Mouse (Mus musculus): ENCODE measurements around the gene Frem1. TPM values are rescaled to one million over a fixed set of nuclear protein-coding genes. Genes with fewer than 3 reads are reported as not detected.

Gene Frem1
- polyA plus RNA-seq, 1 experiment from 2014 or later, result 0.35 TPM

GRCm38 (mm10) chr4:82867731-82868445 lies 184.3 kb downstream of the Frem1 start:
- H3K27me3 ChIP-seq (ENCODE audit: insufficient read depth, low read length), result no peaks in the 10 kb centered on the region
- no peak for DNase-seq
- no peaks in the 10 kb centered on the region for H3K36me3 ChIP-seq (replicated peaks; ENCODE audit: insufficient read depth, low read length)
- no peak overlapping the region for H3K4me2 ChIP-seq (ENCODE audit: low read depth, low read length)
- 72% methylated on average over 5 of the region's 5 CpGs for WGBS (ENCODE audit: insufficient replicate concordance)
- ATAC-seq, result no peak
- H3K4me3 ChIP-seq (ENCODE audit: low read depth, low read length), result no peak overlapping the region
- H3K4me1 ChIP-seq (ENCODE audit: insufficient read depth), result no peaks in the 10 kb centered on the region; the same call in 1 of the 2 replicates
- H3K9me3 ChIP-seq (ENCODE audit: low read length), result no peaks in the 10 kb centered on the region
- H3K27ac ChIP-seq (ENCODE audit: low read depth), result no peak overlapping the region
- TF ChIP-seq CTCF (IDR thresholded peaks at IDR 0.05; ENCODE audit: low read depth) (no peak), EP300 (IDR thresholded peaks at IDR 0.05; ENCODE audit: low read depth) (no peak)
- H3K9ac ChIP-seq (replicated peaks), result no peak overlapping the region

DNA sequence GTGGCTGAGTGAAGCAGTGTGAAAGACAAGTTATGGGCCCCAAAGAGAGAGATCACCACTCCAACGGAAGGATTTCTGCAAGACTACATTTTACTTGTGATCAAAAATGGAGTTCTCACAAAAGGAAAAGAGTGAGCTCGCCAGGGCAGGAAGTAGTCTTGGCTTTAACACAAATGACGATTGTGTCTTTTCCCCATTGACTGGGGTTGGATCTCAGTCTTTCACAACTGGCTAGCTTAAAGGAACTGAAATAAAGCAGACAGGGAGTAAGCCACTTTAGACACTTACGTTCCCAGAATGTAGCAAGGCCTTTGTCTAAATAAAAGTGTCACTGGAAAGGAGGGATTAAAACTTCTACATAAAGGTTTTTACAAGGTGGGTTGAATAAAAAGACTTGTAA lies 185.0 kb downstream of the Frem1 start:
- 52% methylated on average over 4 of the region's 4 CpGs for WGBS (ENCODE audit: insufficient replicate concordance)
- Histone ChIP-seq H3K27me3 (ENCODE audit: insufficient read depth, low read length) (no peaks in the 10 kb centered on the region), H3K9ac (replicated peaks) (no peak overlapping the region), H3K4me1 (ENCODE audit: insufficient read depth) (no peaks in the 10 kb centered on the region), H3K36me3 (replicated peaks; ENCODE audit: insufficient read depth, low read length) (no peaks in the 10 kb centered on the region), H3K9me3 (ENCODE audit: low read length) (no peaks in the 10 kb centered on the region), H3K4me2 (ENCODE audit: low read depth, low read length) (no peak overlapping the region), H3K4me3 (ENCODE audit: low read depth, low read length) (no peak overlapping the region), H3K27ac (ENCODE audit: low read depth) (no peak overlapping the region)
- TF ChIP-seq CTCF (IDR thresholded peaks at IDR 0.05; ENCODE audit: low read depth), result no peak
- TF ChIP-seq EP300 (IDR thresholded peaks at IDR 0.05; ENCODE audit: low read depth), result no peak
- no peak for DNase-seq
- no peak for ATAC-seq

- Histone ChIP-seq H3K36me3 (replicated peaks; ENCODE audit: insufficient read depth, low read length) (no peaks in the 10 kb centered on the region), H3K27ac (ENCODE audit: low read depth) (no peak overlapping the region), H3K4me1 (ENCODE audit: insufficient read depth) (no peaks in the 10 kb centered on the region), H3K4me2 (ENCODE audit: low read depth, low read length) (no peak overlapping the region), H3K9me3 (ENCODE audit: low read length) (no peaks in the 10 kb centered on the region), H3K4me3 (ENCODE audit: low read depth, low read length) (no peak overlapping the region), H3K9ac (replicated peaks) (no peak overlapping the region), H3K27me3 (ENCODE audit: insufficient read depth, low read length) (no peaks in the 10 kb centered on the region)
- ATAC-seq, result no peak
- DNase-seq, result no peak
- WGBS (ENCODE audit: insufficient replicate concordance), result 66% methylated on average over 8 of the region's 8 CpGs
- TF ChIP-seq EP300 (IDR thresholded peaks at IDR 0.05; ENCODE audit: low read depth) (no peak), CTCF (IDR thresholded peaks at IDR 0.05; ENCODE audit: low read depth) (no peak)
These were observed 187.0 kb downstream of the Frem1 start for GRCm38 (mm10) chr4:82864974-82865699.

- H3K4me2 ChIP-seq (ENCODE audit: low read depth, low read length), result no peak overlapping the region
- H3K9me3 ChIP-seq (ENCODE audit: low read length), result no peaks in the 10 kb centered on the region
- no peak for TF ChIP-seq EP300 (IDR thresholded peaks at IDR 0.05; ENCODE audit: low read depth)
- TF ChIP-seq CTCF (IDR thresholded peaks at IDR 0.05; ENCODE audit: low read depth), result no peak
- 85% methylated on average over 8 of the region's 8 CpGs for WGBS (ENCODE audit: insufficient replicate concordance)
- H3K36me3 ChIP-seq (replicated peaks; ENCODE audit: insufficient read depth, low read length), result no peaks in the 10 kb centered on the region
- no peaks in the 10 kb centered on the region for H3K27me3 ChIP-seq (ENCODE audit: insufficient read depth, low read length)
- DNase-seq (no peak), ATAC-seq (no peak)
- no peak overlapping the region for H3K4me3 ChIP-seq (ENCODE audit: low read depth, low read length)
- H3K4me1 ChIP-seq (ENCODE audit: insufficient read depth), result no peaks in the 10 kb centered on the region
- no peak overlapping the region for H3K9ac ChIP-seq (replicated peaks)
- H3K27ac ChIP-seq (ENCODE audit: low read depth), result no peak overlapping the region
These were observed 188.8 kb downstream of the Frem1 start for GRCm38 (mm10) chr4:82863316-82863715.

DNA sequence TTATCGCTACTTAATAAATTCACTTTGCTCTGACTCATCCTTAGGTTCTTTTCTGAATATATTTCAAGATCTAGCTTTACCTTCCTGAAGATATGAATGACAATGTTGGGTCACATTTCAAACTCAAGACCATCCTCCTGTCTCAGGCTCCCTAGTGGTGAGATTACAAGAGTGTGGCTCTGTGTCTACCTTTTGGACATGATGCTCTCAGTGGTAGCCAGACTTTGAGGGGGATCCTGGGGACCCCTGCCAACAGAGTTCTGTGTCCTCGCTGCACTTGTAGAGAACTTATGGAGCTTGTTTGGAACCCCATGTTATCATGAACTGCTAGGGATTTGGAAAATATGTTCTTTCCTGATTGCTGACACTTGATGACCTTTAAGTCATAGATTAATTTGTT lies 190.7 kb downstream of the Frem1 start:
- Histone ChIP-seq H3K4me2 (ENCODE audit: low read depth, low read length) (no peak overlapping the region), H3K36me3 (replicated peaks; ENCODE audit: insufficient read depth, low read length) (no peaks in the 10 kb centered on the region), H3K9me3 (ENCODE audit: low read length) (no peaks in the 10 kb centered on the region), H3K27me3 (ENCODE audit: insufficient read depth, low read length) (no peaks in the 10 kb centered on the region), H3K9ac (replicated peaks) (no peak overlapping the region), H3K4me1 (ENCODE audit: insufficient read depth) (no peaks in the 10 kb centered on the region), H3K4me3 (ENCODE audit: low read depth, low read length) (no peak overlapping the region), H3K27ac (ENCODE audit: low read depth) (no peak overlapping the region)
- 84% methylated on average over 2 of the region's 2 CpGs for WGBS (ENCODE audit: insufficient replicate concordance)
- DNase-seq, result no peak
- no peak for ATAC-seq
- no peak for TF ChIP-seq CTCF (IDR thresholded peaks at IDR 0.05; ENCODE audit: low read depth)
- TF ChIP-seq EP300 (IDR thresholded peaks at IDR 0.05; ENCODE audit: low read depth), result no peak

DNA sequence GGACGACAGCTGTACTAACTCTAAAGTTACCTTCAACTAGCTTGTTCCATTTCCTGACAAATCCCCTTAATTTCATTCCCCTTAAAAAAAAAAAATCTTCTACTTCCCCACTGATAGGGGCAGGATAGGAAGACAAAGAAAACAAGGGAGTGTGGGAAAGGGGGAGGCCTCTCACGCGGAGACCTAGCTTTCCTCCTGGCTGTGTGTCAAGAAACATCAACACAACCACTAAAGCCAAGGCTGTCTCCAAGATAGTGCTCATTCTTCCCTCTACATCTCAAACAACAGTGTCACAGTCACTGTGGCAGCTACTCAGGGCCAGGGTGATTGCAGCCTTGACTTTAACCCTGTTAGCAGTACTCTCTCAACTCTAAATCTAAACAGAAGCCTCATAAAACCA lies 191.6 kb downstream of the Frem1 start:
- Histone ChIP-seq H3K4me1 (ENCODE audit: insufficient read depth) (no peaks in the 10 kb centered on the region), H3K4me2 (ENCODE audit: low read depth, low read length) (no peak overlapping the region), H3K36me3 (replicated peaks; ENCODE audit: insufficient read depth, low read length) (no peaks in the 10 kb centered on the region), H3K27ac (ENCODE audit: low read depth) (no peak overlapping the region), H3K4me3 (ENCODE audit: low read depth, low read length) (no peak overlapping the region), H3K9ac (replicated peaks) (no peak overlapping the region), H3K27me3 (ENCODE audit: insufficient read depth, low read length) (no peaks in the 10 kb centered on the region), H3K9me3 (ENCODE audit: low read length) (no peaks in the 10 kb centered on the region)
- 65% methylated on average over 3 of the region's 3 CpGs for WGBS (ENCODE audit: insufficient replicate concordance)
- no peak for DNase-seq
- ATAC-seq, result no peak
- TF ChIP-seq EP300 (IDR thresholded peaks at IDR 0.05; ENCODE audit: low read depth), result no peak

Measured in liver, postnatal 0 days (tissue).